ENCODE assay signal across 28 mouse cellular contexts in genomic region chr7:97803116-97803515, GRCm38 (mm10). TPM values are rescaled to one million over a fixed set of nuclear protein-coding genes. Genes with fewer than 3 reads are reported as not detected.
DNase-seq lines count a peak whose midpoint lies in the region; ATAC-seq lines count a peak whose summit lies in the region.
"Had no signal": no experiment of that assay in that cellular context is flagged by ENCODE, and none has a peak within 500 bp of the region (broad histone marks: within the 10 kb centered on the region; RNA-seq: fewer than 3 reads in every experiment).

No protein-coding gene starts in this region.

- no peaks in the 10 kb centered on the region for H3K36me3 ChIP-seq in forebrain, embryonic 10.5 days (replicated peaks)
- no peaks in the 10 kb centered on the region for H3K36me3 ChIP-seq in forebrain, embryonic 13.5 days (ENCODE audit: poor library complexity, severe bottlenecking)
- H3K36me3 ChIP-seq in midbrain, embryonic 10.5 days: no peaks in the 10 kb centered on the region
- no peaks in the 10 kb centered on the region for H3K36me3 ChIP-seq in midbrain, embryonic 16.5 days (ENCODE audit: control insufficient read depth, insufficient read depth, low read length)
- H3K36me3 ChIP-seq in hindbrain, embryonic 12.5 days: no peaks in the 10 kb centered on the region
- H3K36me3 ChIP-seq in midbrain, embryonic 15.5 days (replicated peaks): no peaks in the 10 kb centered on the region
- H3K36me3 ChIP-seq: embryonic facial prominence, embryonic 13.5 days; kidney, embryonic 15.5 days; limb, embryonic 15.5 days; neural tube, embryonic 13.5 days had no signal

- H3K4me1 ChIP-seq in forebrain, embryonic 10.5 days: peaks cover 62% of the 10 kb centered on the region
- H3K4me1 ChIP-seq in forebrain, embryonic 13.5 days: peaks cover 35% of the 10 kb centered on the region
- peaks cover 74% of the 10 kb centered on the region for H3K4me1 ChIP-seq in midbrain, embryonic 10.5 days
- peaks cover 17% of the 10 kb centered on the region for H3K4me1 ChIP-seq in midbrain, embryonic 16.5 days (ENCODE audit: control insufficient read depth, insufficient read depth, low read length)
- peaks cover 13% of the 10 kb centered on the region for H3K4me1 ChIP-seq in hindbrain, embryonic 12.5 days
- peaks cover 12% of the 10 kb centered on the region for H3K4me1 ChIP-seq in midbrain, embryonic 15.5 days
- H3K4me1 ChIP-seq: embryonic facial prominence, embryonic 13.5 days; kidney, embryonic 15.5 days; limb, embryonic 15.5 days had no signal

- H3K27me3 ChIP-seq in forebrain, embryonic 10.5 days (ENCODE audit: poor library complexity, severe bottlenecking): no peaks in the 10 kb centered on the region
- H3K27me3 ChIP-seq in forebrain, embryonic 13.5 days: no peaks in the 10 kb centered on the region
- H3K27me3 ChIP-seq in midbrain, embryonic 10.5 days (ENCODE audit: low read depth, poor library complexity, severe bottlenecking): no peaks in the 10 kb centered on the region
- no peaks in the 10 kb centered on the region for H3K27me3 ChIP-seq in midbrain, embryonic 16.5 days (ENCODE audit: control insufficient read depth, insufficient read depth, low read depth, low read length)
- H3K27me3 ChIP-seq in hindbrain, embryonic 12.5 days: no peaks in the 10 kb centered on the region
- H3K27me3 ChIP-seq in midbrain, embryonic 15.5 days (replicated peaks): no peaks in the 10 kb centered on the region
- H3K27me3 ChIP-seq: embryonic facial prominence, embryonic 13.5 days; kidney, embryonic 15.5 days; limb, embryonic 15.5 days; neural tube, embryonic 13.5 days; Patski had no signal

- H3K4me2 ChIP-seq in forebrain, embryonic 13.5 days: no peak overlapping the region
- no peak overlapping the region for H3K4me2 ChIP-seq in midbrain, embryonic 16.5 days (ENCODE audit: low read length)
- no peak overlapping the region for H3K4me2 ChIP-seq in hindbrain, embryonic 12.5 days (replicated peaks)
- no peak overlapping the region for H3K4me2 ChIP-seq in midbrain, embryonic 15.5 days
- H3K4me2 ChIP-seq: embryonic facial prominence, embryonic 13.5 days; kidney, embryonic 15.5 days; limb, embryonic 15.5 days; lung, embryonic 14.5 days; neural tube, embryonic 13.5 days had no signal

- 35% methylated on average over 2 of the region's 2 CpGs for WGBS in forebrain, embryonic 10.5 days
- 12% methylated on average over 2 of the region's 2 CpGs for WGBS in forebrain, embryonic 13.5 days
- WGBS in midbrain, embryonic 10.5 days: 40% methylated on average over 2 of the region's 2 CpGs
- 33% methylated on average over 2 of the region's 2 CpGs for WGBS in midbrain, embryonic 16.5 days
- WGBS in hindbrain, embryonic 12.5 days: 37% methylated on average over 2 of the region's 2 CpGs
- 32% methylated on average over 2 of the region's 2 CpGs for WGBS in midbrain, embryonic 15.5 days

- DNase-seq in forebrain, embryonic 10.5 days (ENCODE audit: extremely low spot score, low spot score): no peak
- no peak for DNase-seq in midbrain, embryonic 10.5 days (ENCODE audit: low spot score)
- no peak for DNase-seq in retina, postnatal 1 day
- DNase-seq in spleen, postnatal 4 days (ENCODE audit: low spot score in 2 of 2): no peak
- DNase-seq: adrenal gland, adult 8-10 months; cerebellum, adult 8-10 months; cerebellum, postnatal 36 days; embryo, embryonic 11 days; gastrocnemius, postnatal 25 days; heart, adult 2 months; kidney, adult 11 months; kidney, postnatal 4 days; left cerebral cortex, postnatal 4 days; lung, embryonic 14.5 days; thymus, adult 2 months had no signal

- no peaks in the 10 kb centered on the region for H3K9me3 ChIP-seq in forebrain, embryonic 10.5 days
- no peaks in the 10 kb centered on the region for H3K9me3 ChIP-seq in forebrain, embryonic 13.5 days (replicated peaks)
- no peaks in the 10 kb centered on the region for H3K9me3 ChIP-seq in midbrain, embryonic 10.5 days (replicated peaks)
- H3K9me3 ChIP-seq in midbrain, embryonic 16.5 days (replicated peaks; ENCODE audit: control insufficient read depth, low read length, poor library complexity, severe bottlenecking): no peaks in the 10 kb centered on the region
- H3K9me3 ChIP-seq in hindbrain, embryonic 12.5 days (replicated peaks): no peaks in the 10 kb centered on the region
- no peaks in the 10 kb centered on the region for H3K9me3 ChIP-seq in midbrain, embryonic 15.5 days
- H3K9me3 ChIP-seq: embryonic facial prominence, embryonic 13.5 days; kidney, embryonic 15.5 days; limb, embryonic 15.5 days; neural tube, embryonic 13.5 days had no signal

- peak overlapping the region; percentile 58; the same call in 1 of the 2 replicates for H3K27ac ChIP-seq in forebrain, embryonic 10.5 days
- no peak overlapping the region; the same call in 1 of the 2 replicates for H3K27ac ChIP-seq in forebrain, embryonic 13.5 days
- peak overlapping the region; percentile 84 for H3K27ac ChIP-seq in midbrain, embryonic 10.5 days (replicated peaks)
- H3K27ac ChIP-seq in midbrain, embryonic 16.5 days (ENCODE audit: low read length): no peak overlapping the region
- peak overlapping the region; percentile 40 for H3K27ac ChIP-seq in hindbrain, embryonic 12.5 days
- peak overlapping the region; percentile 42 for H3K27ac ChIP-seq in midbrain, embryonic 15.5 days
- H3K27ac ChIP-seq: embryonic facial prominence, embryonic 13.5 days; heart, adult 2 months; kidney, embryonic 15.5 days; limb, embryonic 15.5 days; liver, embryonic 14.5 days; neural tube, embryonic 13.5 days; stomach, postnatal 0 days had no signal

- no peak for ATAC-seq in forebrain, embryonic 13.5 days
- no peak for ATAC-seq in midbrain, embryonic 16.5 days
- ATAC-seq in hindbrain, embryonic 12.5 days (ENCODE audit: low FRiP score): no peak
- no peak for ATAC-seq in midbrain, embryonic 15.5 days (replicated peaks)
- ATAC-seq: activated CD4-positive, CD25-positive, alpha-beta regulatory T cell, adult 4 months; Patski had no signal

- H3K9ac ChIP-seq in forebrain, embryonic 13.5 days: no peak overlapping the region
- H3K9ac ChIP-seq in midbrain, embryonic 16.5 days (ENCODE audit: low read depth, low read length): no peak overlapping the region
- no peak overlapping the region for H3K9ac ChIP-seq in hindbrain, embryonic 12.5 days
- H3K9ac ChIP-seq in midbrain, embryonic 15.5 days: no peak overlapping the region
- H3K9ac ChIP-seq: embryonic facial prominence, embryonic 13.5 days; kidney, embryonic 15.5 days; limb, embryonic 15.5 days; liver, embryonic 14.5 days; lung, embryonic 14.5 days; neural tube, embryonic 13.5 days had no signal

- no peak overlapping the region for H3K4me3 ChIP-seq in forebrain, embryonic 10.5 days
- no peak overlapping the region for H3K4me3 ChIP-seq in forebrain, embryonic 13.5 days
- no peak overlapping the region for H3K4me3 ChIP-seq in midbrain, embryonic 10.5 days
- no peak overlapping the region for H3K4me3 ChIP-seq in midbrain, embryonic 16.5 days (ENCODE audit: low read depth, low read length)
- no peak overlapping the region for H3K4me3 ChIP-seq in hindbrain, embryonic 12.5 days
- no peak overlapping the region for H3K4me3 ChIP-seq in midbrain, embryonic 15.5 days
- H3K4me3 ChIP-seq: embryonic facial prominence, embryonic 13.5 days; erythroblast, embryonic 14.5 days; heart, adult 2 months; kidney, embryonic 15.5 days; limb, embryonic 15.5 days; neural tube, embryonic 13.5 days had no signal

RNA-seq across cellular contexts. Expression of gene Pak1, which starts 14.8 kb away (rescaled TPM):
- 44.1 and 50.0 TPM in 2 replicates for polyA plus RNA-seq in forebrain, embryonic 10.5 days (2016; fragmentation: Nextera tagmentation; extraction: Ambion mirVana)
- 102 and 104 TPM in 2 replicates for polyA plus RNA-seq in forebrain, embryonic 13.5 days (2015; fragmentation: Nextera tagmentation; extraction: Ambion mirVana)
- polyA plus RNA-seq in midbrain, embryonic 10.5 days (2016; fragmentation: Nextera tagmentation; extraction: Ambion mirVana): 70.4 and 90.6 TPM in 2 replicates
- polyA plus RNA-seq in midbrain, embryonic 16.5 days (2015; fragmentation: Nextera tagmentation; extraction: Ambion mirVana): 148 and 150 TPM in 2 replicates
- 110 and 111 TPM in 2 replicates for polyA plus RNA-seq in hindbrain, embryonic 12.5 days (2016; fragmentation: Nextera tagmentation; extraction: Ambion mirVana)
- polyA plus RNA-seq in midbrain, embryonic 15.5 days (2015; fragmentation: Nextera tagmentation; extraction: Ambion mirVana): 147 and 156 TPM in 2 replicates

Comparison
In these comparisons a context has a peak if more than half of its experiments do, and no peak if none do; other contexts are left out.
1. H3K27ac ChIP-seq: peak in forebrain, embryonic 10.5 days (single experiment), midbrain, embryonic 10.5 days (single experiment), hindbrain, embryonic 12.5 days (single experiment) and midbrain, embryonic 15.5 days (single experiment); none in forebrain, embryonic 13.5 days (single experiment) and midbrain, embryonic 16.5 days (single experiment).